Mouse (Mus musculus) liver, embryonic 16.5 days (tissue): Measurements from ENCODE around the gene Ntrk2. TPM values are rescaled to one million over a fixed set of nuclear protein-coding genes. Genes with fewer than 3 reads are reported as not detected.

ENCODE experiments used
- ATAC-seq: fragments of 200-750 bp; cut with Nextera tagmentation; 2 replicates; pipeline ENCODE4 v1.8.0; 2017; ENCODE audit warnings: low read depth, mild to moderate bottlenecking, moderate number of reproducible peaks, moderate library complexity
- H3K27ac ChIP-seq: fragments of 300-500 bp; sonication (generic); 2 replicates; pipeline ENCODE4 v1.5.1; 2014; ENCODE audit warnings: mild to moderate bottlenecking, low read length
- H3K27me3 ChIP-seq: fragments of 300-500 bp; sonication (generic); 2 replicates; pipeline ENCODE4 v1.6.1; 2014; ENCODE audit warnings: low read depth, low read length, mixed read lengths; ENCODE audit not compliant: control insufficient read depth, insufficient read depth
- H3K36me3 ChIP-seq: fragments of 300-500 bp; sonication (generic); 2 replicates; pipeline ENCODE4 v1.6.1; 2014; ENCODE audit warnings: mild to moderate bottlenecking; ENCODE audit not compliant: control insufficient read depth, insufficient read depth
- H3K4me1 ChIP-seq: fragments of 300-500 bp; sonication (generic); 2 replicates; pipeline ENCODE4 v1.6.1; 2014; ENCODE audit warnings: low read depth, low read length, mixed read lengths; ENCODE audit not compliant: control insufficient read depth
- H3K4me2 ChIP-seq: fragments of 300-500 bp; sonication (generic); 2 replicates; pipeline ENCODE4 v1.6.1; 2014; ENCODE audit warnings: low read depth, low read length, mixed read lengths
- H3K4me3 ChIP-seq: fragments of 300-500 bp; sonication (generic); 2 replicates; pipeline ENCODE4 v1.5.1; 2014; ENCODE audit warnings: low read depth, mild to moderate bottlenecking, low read length
- H3K9ac ChIP-seq: fragments of 300-500 bp; sonication (generic); 2 replicates; pipeline ENCODE4 v1.6.1; 2014; ENCODE audit warnings: low read depth, low read length
- H3K9me3 ChIP-seq: fragments of 300-500 bp; sonication (generic); replicated peaks from 2 replicates; pipeline ENCODE4 v1.6.1; 2016; ENCODE audit warnings: low read length; ENCODE audit not compliant: control insufficient read depth
- WGBS: fragments of 180-500 bp; shearing (Covaris S2); extraction: QIAGEN DNeasy Blood & Tissue Kit; methylation state at CpG from one replicate; pipeline ENCODE4 v1.1.7; 2014; ENCODE audit not compliant: insufficient replicate concordance; 5-methylcytosine and 5-hydroxymethylcytosine counted together
- polyA plus RNA-seq: library from polyadenylated mRNA; unstranded; fragments of >200 nt; fragmentation: Nextera tagmentation; extraction: Ambion mirVana; gene quantifications from 2 replicates; pipeline ENCODE4 v1.2.1, GENCODE M21; 2015

Ntrk2 gene
- polyA plus RNA-seq, 1 experiment from 2014 or later, result 0.14 TPM

DNA sequence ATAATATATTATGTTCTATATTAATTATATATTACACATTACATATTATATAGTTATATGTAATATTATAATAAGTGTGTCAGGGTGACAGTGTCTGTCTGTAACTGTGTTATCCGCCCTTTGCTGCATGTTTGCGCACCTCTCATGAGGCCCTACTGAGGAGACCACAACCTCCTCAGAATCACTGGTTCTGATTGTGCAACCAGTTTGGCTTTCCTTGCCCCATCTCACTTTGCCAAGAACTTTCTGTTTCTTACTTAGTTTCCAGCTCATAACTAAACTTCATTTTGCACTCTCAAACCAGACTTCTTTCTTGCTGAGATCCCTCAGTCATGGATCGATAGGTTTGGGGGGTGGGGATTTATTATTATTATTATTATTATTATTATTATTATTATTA is 120.8 kb downstream of the Ntrk2 start:
- no peak for ATAC-seq
- 82% methylated on average over 3 of the region's 3 CpGs for WGBS
- H3K36me3 ChIP-seq, result no peaks in the 10 kb centered on the region

DNA sequence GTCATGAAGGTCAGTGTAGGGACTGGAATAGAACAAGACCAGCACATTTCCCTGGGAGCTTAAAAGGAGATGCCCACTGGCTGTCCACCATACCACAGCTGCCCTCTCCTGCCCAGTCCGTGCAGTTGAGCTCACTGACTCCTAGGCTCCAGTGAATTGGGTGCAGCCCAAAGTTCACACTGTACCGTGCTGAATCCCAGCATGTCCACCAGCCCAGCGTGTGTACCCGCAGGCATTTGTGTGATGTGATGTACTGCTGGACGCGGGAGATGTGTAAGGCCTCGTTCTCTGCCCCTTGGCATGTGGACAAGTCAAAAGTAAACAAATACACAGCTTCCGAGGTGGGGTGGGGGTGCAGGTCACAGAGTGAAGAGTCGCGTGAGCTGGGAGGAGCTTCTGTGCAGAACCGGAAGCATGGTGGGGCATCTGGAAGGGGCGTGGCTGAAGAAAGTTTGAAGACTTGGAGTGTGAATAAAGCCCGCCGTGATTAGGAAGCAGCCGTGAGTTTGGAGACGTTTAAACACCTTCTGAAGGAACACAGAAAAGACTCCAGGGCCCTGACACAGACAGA is 121.4 kb downstream of the Ntrk2 start:
- H3K9ac ChIP-seq, result no peak overlapping the region
- H3K9me3 ChIP-seq, result no peaks in the 10 kb centered on the region
- H3K4me3 ChIP-seq, result no peak overlapping the region
- WGBS, result 62% methylated on average over 16 of the region's 16 CpGs
- H3K27me3 ChIP-seq, result no peaks in the 10 kb centered on the region
- no peaks in the 10 kb centered on the region for H3K36me3 ChIP-seq
- H3K4me1 ChIP-seq, result no peaks in the 10 kb centered on the region
- H3K27ac ChIP-seq, result no peak overlapping the region
- H3K4me2 ChIP-seq, result no peak overlapping the region
- no peak; the same call in 1 of the 2 replicates for ATAC-seq

More for the DNA sequence above, 120.8 kb downstream of the Ntrk2 start:
- Histone ChIP-seq H3K27ac (no peak overlapping the region), H3K9me3 (no peaks in the 10 kb centered on the region), H3K9ac (no peak overlapping the region), H3K27me3 (no peaks in the 10 kb centered on the region), H3K4me2 (no peak overlapping the region), H3K4me3 (no peak overlapping the region), H3K4me1 (no peaks in the 10 kb centered on the region)

DNA sequence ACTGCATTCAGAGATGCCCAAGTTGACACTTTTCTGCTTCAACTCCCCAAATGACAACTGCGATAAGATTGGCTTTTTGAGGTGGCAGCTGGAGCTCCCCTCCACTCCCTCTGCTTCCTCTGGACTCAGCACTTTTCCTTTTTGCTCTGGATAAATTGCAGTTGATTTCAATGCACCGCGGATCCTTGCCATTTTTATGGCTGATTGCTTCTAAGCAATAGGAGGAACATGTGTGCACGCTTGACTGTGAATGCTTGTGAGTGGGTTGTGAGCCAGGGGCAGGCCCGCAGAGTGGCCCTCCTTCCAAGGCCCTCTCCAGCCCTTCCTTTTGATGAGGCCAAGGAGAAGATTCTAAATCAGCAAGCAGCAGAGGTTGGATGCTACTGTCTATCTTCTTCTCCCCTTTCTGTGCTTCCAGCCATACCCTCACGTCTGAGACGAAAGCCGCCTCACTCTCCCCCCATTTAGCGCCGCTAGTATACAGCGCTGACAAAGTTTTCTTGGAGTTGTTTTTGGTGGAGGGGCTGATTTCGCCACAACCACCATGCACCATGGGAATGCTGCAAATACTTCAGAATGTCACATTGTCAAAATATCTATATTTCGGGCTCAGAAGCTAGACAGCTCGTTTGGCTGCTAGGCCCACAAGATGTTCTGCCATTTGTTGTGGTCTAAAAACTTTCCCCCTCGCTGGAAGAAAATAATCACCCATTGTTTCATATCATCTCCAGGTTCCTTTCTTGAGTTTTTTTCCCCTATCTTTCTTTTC is 122.5 kb downstream of the Ntrk2 start:
- no peak overlapping the region for H3K4me3 ChIP-seq
- no peaks in the 10 kb centered on the region for H3K4me1 ChIP-seq
- no peak overlapping the region for H3K9ac ChIP-seq
- H3K9me3 ChIP-seq, result no peaks in the 10 kb centered on the region
- H3K36me3 ChIP-seq, result no peaks in the 10 kb centered on the region
- H3K27ac ChIP-seq, result no peak overlapping the region
- WGBS, result 75% methylated on average over 15 of the region's 15 CpGs
- no peaks in the 10 kb centered on the region for H3K27me3 ChIP-seq
- H3K4me2 ChIP-seq, result no peak overlapping the region
- no peak for ATAC-seq

DNA sequence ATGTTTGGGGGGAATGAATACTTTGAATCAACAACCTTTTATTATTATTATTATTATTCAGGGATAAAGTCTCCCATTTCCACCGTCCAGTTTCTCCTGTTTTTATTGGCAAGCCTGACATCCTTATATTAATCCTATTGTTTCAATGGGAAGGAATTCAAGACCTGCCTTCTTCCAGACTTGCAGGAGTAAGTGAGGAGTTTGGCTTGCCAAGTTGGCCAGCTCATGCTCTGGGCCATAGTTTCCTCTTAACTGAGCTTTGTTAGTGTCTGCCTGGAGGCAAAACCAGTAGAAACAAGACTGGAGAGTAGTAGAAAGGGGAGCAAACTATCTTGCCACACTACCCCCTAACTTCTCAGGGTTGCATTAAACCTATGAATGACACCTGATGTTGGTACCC is 123.8 kb downstream of the Ntrk2 start:
- Histone ChIP-seq H3K36me3 (no peaks in the 10 kb centered on the region), H3K9me3 (no peaks in the 10 kb centered on the region), H3K27me3 (no peaks in the 10 kb centered on the region), H3K4me2 (no peak overlapping the region), H3K4me1 (no peaks in the 10 kb centered on the region), H3K27ac (no peak overlapping the region), H3K9ac (no peak overlapping the region), H3K4me3 (no peak overlapping the region)
- ATAC-seq, result no peak
- 58% methylated on average over 1 of the region's 1 CpGs for WGBS

GRCm38 (mm10) chr13:58933126-58933525 is 126.8 kb downstream of the Ntrk2 start:
- no peak for ATAC-seq
- H3K9ac ChIP-seq, result no peak overlapping the region
- H3K36me3 ChIP-seq, result no peaks in the 10 kb centered on the region
- 45% methylated on average over 4 of the region's 4 CpGs for WGBS
- no peak overlapping the region for H3K4me3 ChIP-seq
- H3K27me3 ChIP-seq, result no peaks in the 10 kb centered on the region
- H3K4me2 ChIP-seq, result no peak overlapping the region
- no peak overlapping the region for H3K27ac ChIP-seq
- H3K9me3 ChIP-seq, result no peaks in the 10 kb centered on the region
- H3K4me1 ChIP-seq, result no peaks in the 10 kb centered on the region

GRCm38 (mm10) chr13:58934576-58935110 is 128.3 kb downstream of the Ntrk2 start:
- Histone ChIP-seq H3K9me3 (no peaks in the 10 kb centered on the region), H3K4me3 (no peak overlapping the region), H3K9ac (no peak overlapping the region), H3K36me3 (no peaks in the 10 kb centered on the region), H3K27ac (no peak overlapping the region), H3K27me3 (no peaks in the 10 kb centered on the region), H3K4me2 (no peak overlapping the region), H3K4me1 (no peaks in the 10 kb centered on the region)
- ATAC-seq, result no peak
- WGBS, result 48% methylated on average over 3 of the region's 3 CpGs

- no peak for ATAC-seq
- H3K36me3 ChIP-seq, result no peaks in the 10 kb centered on the region
- H3K27ac ChIP-seq, result no peak overlapping the region
- no peak overlapping the region for H3K4me3 ChIP-seq
- no peaks in the 10 kb centered on the region for H3K9me3 ChIP-seq
- no peak overlapping the region for H3K4me2 ChIP-seq
- no peak overlapping the region for H3K9ac ChIP-seq
- H3K4me1 ChIP-seq, result no peaks in the 10 kb centered on the region
- 22% methylated on average over 8 of the region's 8 CpGs for WGBS
- no peaks in the 10 kb centered on the region for H3K27me3 ChIP-seq
Measured at GRCm38 (mm10) chr13:58935956-58936495, 129.7 kb downstream of the Ntrk2 start.

DNA sequence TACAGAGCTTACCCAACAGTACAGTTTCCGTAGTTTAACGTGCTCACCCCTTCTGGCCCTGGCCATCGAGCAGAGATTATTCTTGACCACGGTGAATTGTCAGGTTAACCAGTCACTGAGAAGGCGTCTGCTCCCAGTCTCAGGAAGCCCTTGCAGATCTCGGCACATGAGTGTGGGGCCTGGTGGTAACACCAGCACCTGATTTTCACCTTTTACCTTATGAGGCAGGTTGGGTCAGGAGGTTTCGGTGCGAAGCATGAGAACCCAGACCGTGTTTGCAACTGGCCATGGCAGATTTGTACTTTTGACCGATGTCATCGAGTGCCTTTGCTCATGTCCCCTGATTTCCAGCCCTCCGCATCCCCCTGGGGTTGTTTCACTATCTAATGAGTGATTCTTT is 131.5 kb downstream of the Ntrk2 start:
- H3K4me3 ChIP-seq, result no peak overlapping the region
- H3K9me3 ChIP-seq, result no peaks in the 10 kb centered on the region
- ATAC-seq, result no peak
- H3K9ac ChIP-seq, result no peak overlapping the region
- no peak overlapping the region for H3K4me2 ChIP-seq
- H3K27me3 ChIP-seq, result no peaks in the 10 kb centered on the region
- H3K36me3 ChIP-seq, result no peaks in the 10 kb centered on the region
- 68% methylated on average over 12 of the region's 12 CpGs for WGBS
- H3K4me1 ChIP-seq, result no peaks in the 10 kb centered on the region
- no peak overlapping the region for H3K27ac ChIP-seq

DNA sequence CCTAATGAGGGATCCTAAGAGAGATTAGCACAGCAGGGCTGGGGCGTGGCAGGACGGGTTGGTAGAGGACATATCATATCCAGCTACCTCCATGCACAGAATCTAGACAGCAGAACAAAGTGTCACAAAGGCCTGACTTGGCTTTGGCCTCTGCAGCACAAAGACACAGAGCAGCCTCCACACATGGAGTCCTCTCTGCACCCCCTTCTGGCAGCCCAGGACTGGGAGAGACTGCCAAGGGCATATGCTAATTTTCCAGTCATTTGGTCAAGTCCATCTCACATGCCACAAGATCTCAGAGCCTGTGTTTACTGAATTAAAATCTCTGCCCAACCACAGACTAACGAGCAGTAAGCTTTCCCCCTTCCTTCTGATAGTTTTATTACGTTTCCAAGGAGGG is 132.1 kb downstream of the Ntrk2 start:
- ATAC-seq, result no peak

More for the DNA sequence above, 132.1 kb downstream of the Ntrk2 start:
- Histone ChIP-seq H3K9me3 (no peaks in the 10 kb centered on the region), H3K27me3 (no peaks in the 10 kb centered on the region), H3K36me3 (no peaks in the 10 kb centered on the region), H3K27ac (no peak overlapping the region), H3K4me1 (no peaks in the 10 kb centered on the region), H3K9ac (no peak overlapping the region), H3K4me2 (no peak overlapping the region), H3K4me3 (no peak overlapping the region)
- 49% methylated on average over 4 of the region's 4 CpGs for WGBS
